In the genomic region with DNA sequence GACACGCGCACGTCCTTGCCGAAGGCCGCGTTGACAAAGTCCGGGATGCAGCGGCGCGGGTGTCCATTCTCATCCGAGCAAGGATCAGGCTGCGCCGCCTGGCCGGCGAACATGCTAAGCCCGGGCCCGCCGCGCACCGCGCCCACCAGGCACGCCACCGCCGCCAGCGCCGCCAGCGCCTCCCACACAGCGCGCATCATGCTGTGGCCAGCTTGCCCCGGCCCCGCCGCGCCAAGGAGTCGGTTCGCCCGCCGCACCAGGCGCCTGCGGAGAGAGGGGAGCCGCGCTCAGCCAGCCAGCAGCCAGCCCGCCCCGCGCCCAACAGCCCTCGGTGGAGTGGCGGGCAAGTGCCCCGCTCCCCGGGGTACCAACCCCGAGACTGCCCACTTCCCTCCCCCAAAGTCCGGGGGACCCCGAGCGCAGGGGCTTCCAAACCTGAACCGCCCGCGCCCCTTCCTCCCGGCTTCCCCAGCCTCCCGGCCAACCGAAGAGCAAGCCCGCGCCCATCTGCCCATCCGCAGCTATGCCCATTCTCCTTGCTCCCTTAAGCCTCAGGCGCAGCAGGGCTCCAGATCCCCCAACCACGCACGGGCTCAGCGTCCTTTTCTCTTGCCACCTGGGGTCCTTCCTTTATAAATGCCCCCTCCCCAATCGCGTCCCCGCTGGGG, we compare ENCODE assay signal across 7 mouse cellular contexts. TPM values are rescaled to one million over a fixed set of nuclear protein-coding genes. Genes with fewer than 3 reads are reported as not detected.
DNase-seq lines count a peak whose midpoint lies in the region; ATAC-seq lines count a peak whose summit lies in the region.

No protein-coding gene starts in this region.

- ATAC-seq in heart, embryonic 14.5 days (ENCODE audit: insufficient number of reproducible peaks, insufficient read depth, low FRiP score, low read depth): no peak; the same call in 1 of the 2 replicates
- ATAC-seq in midbrain, embryonic 16.5 days: peak; percentile 56

- under 1% methylated on average over 56 of the region's 68 CpGs for WGBS in heart, embryonic 14.5 days
- WGBS in midbrain, embryonic 16.5 days: under 1% methylated on average over 47 of the region's 68 CpGs

- peak overlapping the region; percentile 88 for H3K9ac ChIP-seq in heart, embryonic 14.5 days (ENCODE audit: low read length)
- peak overlapping the region; percentile 70 for H3K9ac ChIP-seq in midbrain, embryonic 16.5 days (ENCODE audit: low read depth, low read length)

- peak overlapping the region; percentile 79 to 89 for H3K27ac ChIP-seq in heart, embryonic 14.5 days (replicated peaks in 1 of 2; ENCODE audit: control insufficient read depth in 1 of 2, insufficient read depth in 1 of 2, low read depth in 2 of 2, low read length in 2 of 2)
- H3K27ac ChIP-seq in midbrain, embryonic 16.5 days (ENCODE audit: low read length): peak overlapping the region; percentile 53; the same call in 1 of the 2 replicates

- H3K9me3 ChIP-seq in heart, embryonic 14.5 days (ENCODE audit: control insufficient read depth, low read length): no peaks in the 10 kb centered on the region
- no peaks in the 10 kb centered on the region for H3K9me3 ChIP-seq in midbrain, embryonic 16.5 days (replicated peaks; ENCODE audit: control insufficient read depth, low read length, poor library complexity, severe bottlenecking)

- H3K4me2 ChIP-seq in heart, embryonic 14.5 days (ENCODE audit: low read length): peak overlapping the region; percentile 92
- peak overlapping the region; percentile 93 for H3K4me2 ChIP-seq in midbrain, embryonic 16.5 days (ENCODE audit: low read length)

- peaks cover 20 to 30% of the 10 kb centered on the region in 2 experiments for H3K4me1 ChIP-seq in heart, embryonic 14.5 days (ENCODE audit: control insufficient read depth in 2 of 2, insufficient read depth in 2 of 2, low read length in 2 of 2)
- peaks cover 31% of the 10 kb centered on the region for H3K4me1 ChIP-seq in midbrain, embryonic 16.5 days (ENCODE audit: control insufficient read depth, insufficient read depth, low read length)

- DNase-seq in ovary, postnatal 14 days (ENCODE audit: low spot score): peak; percentile 24
- no peak for DNase-seq in ovary, adult 18-20 months (ENCODE audit: low spot score)
- DNase-seq in embryo, embryonic 10.5 days (ENCODE audit: low spot score): peak; percentile 48
- peak; percentile 43 to 69 for DNase-seq in kidney, postnatal 36 days
- peak; percentile 62 for DNase-seq in thymus, postnatal 4 days

- H3K36me3 ChIP-seq in heart, embryonic 14.5 days (ENCODE audit: control insufficient read depth, insufficient read depth, low read length): no peaks in the 10 kb centered on the region
- no peaks in the 10 kb centered on the region for H3K36me3 ChIP-seq in midbrain, embryonic 16.5 days (ENCODE audit: control insufficient read depth, insufficient read depth, low read length)

- peak overlapping the region; percentile 75 to 77 for H3K4me3 ChIP-seq in heart, embryonic 14.5 days (ENCODE audit: control insufficient read depth in 1 of 2, insufficient read depth in 1 of 2, low read depth in 1 of 2, low read length in 2 of 2)
- peak overlapping the region; percentile 61 for H3K4me3 ChIP-seq in midbrain, embryonic 16.5 days (ENCODE audit: low read depth, low read length)

- peaks cover 54% of the 10 kb centered on the region for H3K27me3 ChIP-seq in heart, embryonic 14.5 days (ENCODE audit: control insufficient read depth, insufficient read depth, low read length)
- peaks cover 47% of the 10 kb centered on the region for H3K27me3 ChIP-seq in midbrain, embryonic 16.5 days (ENCODE audit: control insufficient read depth, insufficient read depth, low read depth, low read length)

RNA-seq across cellular contexts. Expression of a gene that starts 14.6 kb away (rescaled TPM):
- 10.6 and 11.5 TPM in 2 replicates for polyA plus RNA-seq in heart, embryonic 14.5 days (2014; fragmentation: Nextera tagmentation; extraction: Ambion mirVana)
- polyA plus RNA-seq in midbrain, embryonic 16.5 days (2015; fragmentation: Nextera tagmentation; extraction: Ambion mirVana): 15.8 and 16.1 TPM in 2 replicates

RNA-seq across cellular contexts. Expression of a gene that starts 45.9 kb away (rescaled TPM):
- 0.65 and 1.0 TPM in 2 replicates for polyA plus RNA-seq in heart, embryonic 14.5 days (2014; fragmentation: Nextera tagmentation; extraction: Ambion mirVana)
- polyA plus RNA-seq in midbrain, embryonic 16.5 days (2015; fragmentation: Nextera tagmentation; extraction: Ambion mirVana): 0.21 and 0.24 TPM in 2 replicates
